8 mouse cellular contexts compared by ENCODE assay signal in genomic region chr12:32379296-32379725, GRCm38 (mm10). TPM values are rescaled to one million over a fixed set of nuclear protein-coding genes. Genes with fewer than 3 reads are reported as not detected.
DNase-seq lines count a peak whose midpoint lies in the region; ATAC-seq lines count a peak whose summit lies in the region.

No protein-coding gene starts in this region.

- under 1% methylated on average over 65 of the region's 67 CpGs for WGBS in hindbrain, embryonic 14.5 days

- peak overlapping the region; percentile 79 for H3K4me3 ChIP-seq in hindbrain, embryonic 14.5 days (replicated peaks; ENCODE audit: low read length)

- H3K4me1 ChIP-seq in hindbrain, embryonic 14.5 days (replicated peaks; ENCODE audit: control insufficient read depth, insufficient read depth, low read length), result peaks cover 32% of the 10 kb centered on the region

- peaks cover 4% of the 10 kb centered on the region; the same call in 1 of the 2 replicates for H3K36me3 ChIP-seq in hindbrain, embryonic 14.5 days (replicated peaks; ENCODE audit: control insufficient read depth, insufficient read depth)

- H3K9ac ChIP-seq in hindbrain, embryonic 14.5 days, result peak overlapping the region; percentile 92

- no peaks in the 10 kb centered on the region for H3K27me3 ChIP-seq in hindbrain, embryonic 14.5 days (ENCODE audit: control insufficient read depth, insufficient read depth, low read length)

- peak overlapping the region; percentile 96 for H3K27ac ChIP-seq in hindbrain, embryonic 14.5 days

- peak; percentile 79 for DNase-seq in T-cell, adult 2 months (ENCODE audit: low spot score)
- peak; percentile 88 to 90 for DNase-seq in cerebellum, postnatal 25 days
- peak; percentile 77 to 82 for DNase-seq in frontal cortex, postnatal 25 days (ENCODE audit: low spot score in 2 of 2)
- DNase-seq in hindbrain, embryonic 14.5 days (ENCODE audit: low spot score), result peak; percentile 82
- peak; percentile 87 for DNase-seq in layer of hippocampus, postnatal 36 days
- peak; percentile 86 for DNase-seq in lung, postnatal 25 days (ENCODE audit: low spot score)
- peak; percentile 36 for DNase-seq in retina, adult 2 months (ENCODE audit: low read depth, low spot score)
- peak; percentile 88 for DNase-seq in thymus, postnatal 36 days

- peak; percentile 86 for ATAC-seq in hindbrain, embryonic 14.5 days (ENCODE audit: low FRiP score)

- no peaks in the 10 kb centered on the region for H3K9me3 ChIP-seq in hindbrain, embryonic 14.5 days (ENCODE audit: control insufficient read depth, low read length)

- peak overlapping the region; percentile 90 for H3K4me2 ChIP-seq in hindbrain, embryonic 14.5 days (replicated peaks)

RNA-seq across cellular contexts. Expression of gene Ccdc71l, which starts 0.8 kb away (rescaled TPM):
- polyA plus RNA-seq in hindbrain, embryonic 14.5 days (2014; fragmentation: Nextera tagmentation; extraction: Ambion mirVana), result 7.0 and 8.6 TPM in 2 replicates
- 10 to 100 TPM; 36.8 to 37.4 TPM for total RNA-seq in layer of hippocampus, postnatal 36 days (2021)

Comparison
In these comparisons a context has a peak if more than half of its experiments do, and no peak if none do; other contexts are left out.
1. Peak in every context shown above with its lines: DNase-seq, ATAC-seq, H3K4me3 ChIP-seq and H3K27ac ChIP-seq.
2. DNase-seq: peak in every context shown above with its lines; median percentile 89 in cerebellum, postnatal 25 days; 88 in thymus, postnatal 36 days; 87 in layer of hippocampus, postnatal 36 days; 86 in lung, postnatal 25 days; 82 in hindbrain, embryonic 14.5 days; 80 in frontal cortex, postnatal 25 days; 79 in T-cell, adult 2 months; 36 in retina, adult 2 months.